15 mouse cellular contexts compared by ENCODE assay signal in genomic region chr11:11835361-11835760, GRCm38 (mm10). TPM values are rescaled to one million over a fixed set of nuclear protein-coding genes. Genes with fewer than 3 reads are reported as not detected.
DNase-seq lines count a peak whose midpoint lies in the region; ATAC-seq lines count a peak whose summit lies in the region.
"Had no signal": no experiment of that assay in that cellular context is flagged by ENCODE, and none has a peak within 500 bp of the region (broad histone marks: within the 10 kb centered on the region; RNA-seq: fewer than 3 reads in every experiment).

No protein-coding gene starts in this region.

- H3K4me2 ChIP-seq in forebrain, embryonic 14.5 days (ENCODE audit: low read length) = no peak overlapping the region
- H3K4me2 ChIP-seq in lung, embryonic 16.5 days (ENCODE audit: low read depth, low read length) = no peak overlapping the region
- H3K4me2 ChIP-seq in limb, embryonic 13.5 days (replicated peaks) = no peak overlapping the region
- H3K4me2 ChIP-seq in stomach, embryonic 15.5 days = no peak overlapping the region
- H3K4me2 ChIP-seq: hindbrain, embryonic 13.5 days; midbrain, embryonic 12.5 days had no signal

- no peak overlapping the region for H3K9ac ChIP-seq in forebrain, embryonic 14.5 days (ENCODE audit: low read length)
- no peak overlapping the region for H3K9ac ChIP-seq in lung, embryonic 16.5 days (ENCODE audit: low read length)
- no peak overlapping the region for H3K9ac ChIP-seq in limb, embryonic 13.5 days
- H3K9ac ChIP-seq in stomach, embryonic 15.5 days = no peak overlapping the region
- H3K9ac ChIP-seq: hindbrain, embryonic 13.5 days; midbrain, embryonic 12.5 days had no signal

- ATAC-seq in forebrain, embryonic 14.5 days = no peak
- no peak for ATAC-seq in lung, embryonic 16.5 days (ENCODE audit: low read depth)
- ATAC-seq in limb, embryonic 13.5 days (ENCODE audit: low FRiP score, low read depth) = no peak
- ATAC-seq in stomach, embryonic 15.5 days (ENCODE audit: insufficient read depth, low FRiP score, low read depth) = peak; percentile 38; the same call in 1 of the 2 replicates

- WGBS in forebrain, embryonic 10.5 days = 43% methylated on average over 6 of the region's 6 CpGs
- 54% methylated on average over 6 of the region's 6 CpGs for WGBS in forebrain, embryonic 14.5 days
- 42% methylated on average over 6 of the region's 6 CpGs for WGBS in lung, embryonic 16.5 days
- WGBS in limb, embryonic 13.5 days = 39% methylated on average over 6 of the region's 6 CpGs
- WGBS in stomach, embryonic 15.5 days = 41% methylated on average over 6 of the region's 6 CpGs

- peaks cover 72% of the 10 kb centered on the region for H3K4me1 ChIP-seq in forebrain, embryonic 10.5 days
- no peaks in the 10 kb centered on the region; the same call in 1 of the 2 replicates for H3K4me1 ChIP-seq in forebrain, embryonic 14.5 days (ENCODE audit: control insufficient read depth, insufficient read depth, low read length)
- H3K4me1 ChIP-seq in lung, embryonic 16.5 days (replicated peaks; ENCODE audit: control insufficient read depth, insufficient read depth, low read length) = peaks cover 50% of the 10 kb centered on the region
- peaks cover 69% of the 10 kb centered on the region for H3K4me1 ChIP-seq in limb, embryonic 13.5 days
- H3K4me1 ChIP-seq in stomach, embryonic 15.5 days = peaks cover 48% of the 10 kb centered on the region

- peaks cover 67% of the 10 kb centered on the region for H3K27me3 ChIP-seq in forebrain, embryonic 10.5 days (ENCODE audit: poor library complexity, severe bottlenecking)
- no peaks in the 10 kb centered on the region for H3K27me3 ChIP-seq in forebrain, embryonic 14.5 days (replicated peaks; ENCODE audit: control insufficient read depth, insufficient read depth, low read length)
- no peaks in the 10 kb centered on the region for H3K27me3 ChIP-seq in lung, embryonic 16.5 days (ENCODE audit: control insufficient read depth, insufficient read depth, low read depth, low read length)
- no peaks in the 10 kb centered on the region for H3K27me3 ChIP-seq in limb, embryonic 13.5 days
- no peaks in the 10 kb centered on the region for H3K27me3 ChIP-seq in stomach, embryonic 15.5 days (replicated peaks)
- H3K27me3 ChIP-seq: hindbrain, embryonic 13.5 days; midbrain, embryonic 12.5 days had no signal

- H3K9me3 ChIP-seq in forebrain, embryonic 10.5 days = no peaks in the 10 kb centered on the region
- no peaks in the 10 kb centered on the region for H3K9me3 ChIP-seq in forebrain, embryonic 14.5 days (replicated peaks; ENCODE audit: control insufficient read depth, low read length)
- H3K9me3 ChIP-seq in lung, embryonic 16.5 days (ENCODE audit: control insufficient read depth, low read length) = no peaks in the 10 kb centered on the region
- H3K9me3 ChIP-seq in limb, embryonic 13.5 days = no peaks in the 10 kb centered on the region
- H3K9me3 ChIP-seq in stomach, embryonic 15.5 days = no peaks in the 10 kb centered on the region
- H3K9me3 ChIP-seq: hindbrain, embryonic 13.5 days; midbrain, embryonic 12.5 days had no signal

- DNase-seq in forebrain, embryonic 10.5 days (ENCODE audit: extremely low spot score, low spot score) = no peak
- DNase-seq in forebrain, embryonic 14.5 days (ENCODE audit: low spot score) = no peak
- DNase-seq in lung, postnatal 25 days (ENCODE audit: low spot score) = no peak
- DNase-seq in cerebellum, adult 9-11 months = no peak
- no peak for DNase-seq in urinary bladder, postnatal 4 days (ENCODE audit: low spot score in 2 of 2)
- DNase-seq: adrenal gland, postnatal 14 days; cerebellum, adult 11-12 months; kidney, postnatal 10 days; spleen, adult 18-20 months; thymus, postnatal 25 days had no signal

- no peaks in the 10 kb centered on the region for H3K36me3 ChIP-seq in forebrain, embryonic 10.5 days (replicated peaks)
- H3K36me3 ChIP-seq in forebrain, embryonic 14.5 days (ENCODE audit: control insufficient read depth, insufficient read depth, low read length) = no peaks in the 10 kb centered on the region
- no peaks in the 10 kb centered on the region for H3K36me3 ChIP-seq in lung, embryonic 16.5 days (ENCODE audit: control insufficient read depth, insufficient read depth, low read length)
- H3K36me3 ChIP-seq in limb, embryonic 13.5 days = no peaks in the 10 kb centered on the region
- H3K36me3 ChIP-seq in stomach, embryonic 15.5 days = no peaks in the 10 kb centered on the region
- H3K36me3 ChIP-seq: hindbrain, embryonic 13.5 days; midbrain, embryonic 12.5 days had no signal

- peak overlapping the region; percentile 62 for H3K27ac ChIP-seq in forebrain, embryonic 10.5 days
- H3K27ac ChIP-seq in forebrain, embryonic 14.5 days (ENCODE audit: low read depth, low read length) = no peak overlapping the region
- H3K27ac ChIP-seq in lung, embryonic 16.5 days (ENCODE audit: low read length) = peak overlapping the region; percentile 68
- peak overlapping the region; percentile 61; the same call in 1 of the 2 replicates for H3K27ac ChIP-seq in limb, embryonic 13.5 days
- H3K27ac ChIP-seq in stomach, embryonic 15.5 days = peak overlapping the region; percentile 60
- H3K27ac ChIP-seq: hindbrain, embryonic 13.5 days had no signal

- no peak overlapping the region for H3K4me3 ChIP-seq in forebrain, embryonic 10.5 days
- no peak overlapping the region for H3K4me3 ChIP-seq in forebrain, embryonic 14.5 days (ENCODE audit: low read depth, low read length)
- no peak overlapping the region for H3K4me3 ChIP-seq in lung, embryonic 16.5 days (ENCODE audit: low read length)
- no peak overlapping the region for H3K4me3 ChIP-seq in limb, embryonic 13.5 days
- no peak overlapping the region for H3K4me3 ChIP-seq in stomach, embryonic 15.5 days (replicated peaks)
- H3K4me3 ChIP-seq: hindbrain, embryonic 13.5 days; midbrain, embryonic 12.5 days had no signal

RNA-seq across cellular contexts. Expression of gene Fignl1, which starts 26.6 kb away (rescaled TPM):
- polyA plus RNA-seq in forebrain, embryonic 10.5 days (2016; fragmentation: Nextera tagmentation; extraction: Ambion mirVana) = 101 and 114 TPM in 2 replicates
- 38.2 and 40.2 TPM in 2 replicates for polyA plus RNA-seq in forebrain, embryonic 14.5 days (2014; fragmentation: Nextera tagmentation; extraction: Ambion mirVana)
- polyA plus RNA-seq in lung, embryonic 16.5 days (2015; fragmentation: Nextera tagmentation; extraction: Ambion mirVana) = 76.6 and 79.4 TPM in 2 replicates
- polyA plus RNA-seq in limb, embryonic 13.5 days (2015; fragmentation: Nextera tagmentation; extraction: Ambion mirVana) = 53.9 and 57.4 TPM in 2 replicates
- polyA plus RNA-seq in stomach, embryonic 15.5 days (2015; fragmentation: Nextera tagmentation; extraction: Ambion mirVana) = 54.1 and 54.4 TPM in 2 replicates
